Mouse (Mus musculus): ENCODE measurements around the gene Gm3417. TPM values are rescaled to one million over a fixed set of nuclear protein-coding genes. Genes with fewer than 3 reads are reported as not detected.
A peak's percentile ranks its signal among the peaks of the same experiment; 100 is the strongest.
"Not testable (repeated sequence)": the region's sequence is repeated elsewhere in the genome, so short reads cannot be mapped to it uniquely, and the experiment has no call there.

Gene Gm3417
- polyA plus RNA-seq, 1 experiment from 2014 or later: not detected

DNA sequence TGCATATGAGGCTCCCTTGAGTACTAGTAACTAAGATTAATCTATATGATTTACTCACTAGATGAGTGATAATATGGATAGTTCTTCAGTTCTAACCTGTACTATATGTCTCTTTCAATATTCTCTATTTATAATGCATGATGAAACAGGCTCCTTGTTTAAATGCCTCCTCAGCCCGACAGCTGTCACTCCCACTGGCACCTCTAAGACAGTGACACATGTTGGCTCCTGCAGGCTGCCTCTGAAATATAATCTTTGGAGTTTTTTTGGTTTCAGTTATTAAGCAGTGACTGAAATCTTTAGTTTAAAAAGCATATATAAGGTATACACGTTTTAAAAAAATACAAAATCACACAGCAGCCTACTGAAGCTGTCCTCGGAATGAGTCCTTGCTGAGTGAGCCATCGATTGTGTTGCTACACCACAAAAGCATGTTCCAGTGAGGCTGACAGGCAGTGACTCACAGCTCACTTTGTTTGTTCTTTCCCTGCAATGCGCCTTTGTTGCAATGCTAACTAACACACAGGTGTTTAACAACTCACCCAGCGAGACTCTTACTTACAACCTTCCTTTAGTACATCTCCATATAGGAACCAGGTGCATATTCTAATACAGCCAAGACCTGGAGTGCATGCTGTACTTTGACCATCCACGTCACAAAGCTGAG lies 29.3 kb downstream of the Gm3417 start:
- H3K4me3 ChIP-seq: no peak overlapping the region
- no peak for ATAC-seq (replicated peaks; ENCODE audit: insufficient number of reproducible peaks, insufficient read depth, low FRiP score, low read depth)
- peaks cover 55% of the 10 kb centered on the region for H3K36me3 ChIP-seq
- WGBS: 82% methylated on average over 7 of the region's 7 CpGs
- H3K9me3 ChIP-seq (replicated peaks): no peaks in the 10 kb centered on the region
- H3K27ac ChIP-seq: no peak overlapping the region
- H3K27me3 ChIP-seq: no peaks in the 10 kb centered on the region
- no peak overlapping the region for H3K9ac ChIP-seq
- H3K4me2 ChIP-seq: no peak overlapping the region
- peaks cover 11% of the 10 kb centered on the region for H3K4me1 ChIP-seq (replicated peaks)

DNA sequence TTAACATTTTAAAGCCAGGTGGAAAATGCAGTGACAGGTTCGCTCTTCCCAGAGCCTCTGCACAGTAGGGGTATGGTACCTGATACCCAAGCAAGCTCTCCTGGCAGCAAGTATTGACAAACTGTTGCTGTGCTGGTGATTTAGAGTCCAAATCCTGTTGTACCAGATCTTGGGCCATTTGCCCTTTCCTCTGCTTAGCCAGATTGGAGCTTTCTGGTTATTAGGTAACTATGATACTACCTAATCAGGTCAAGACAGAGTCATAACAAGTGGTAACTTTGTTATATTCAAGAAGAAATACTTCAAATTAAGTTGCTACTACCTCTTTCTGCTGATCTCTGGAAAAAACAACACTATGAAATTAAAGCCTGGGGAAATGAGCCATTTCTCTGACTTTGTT lies 34.0 kb downstream of the Gm3417 start:
- 85% methylated on average over 1 of the region's 1 CpGs for WGBS
- Histone ChIP-seq H3K4me3 (0 out of 2 replicates have a peak overlapping the region, but pooled peaks have one; percentile 6), H3K4me2 (peak overlapping the region; percentile 95)

DNA sequence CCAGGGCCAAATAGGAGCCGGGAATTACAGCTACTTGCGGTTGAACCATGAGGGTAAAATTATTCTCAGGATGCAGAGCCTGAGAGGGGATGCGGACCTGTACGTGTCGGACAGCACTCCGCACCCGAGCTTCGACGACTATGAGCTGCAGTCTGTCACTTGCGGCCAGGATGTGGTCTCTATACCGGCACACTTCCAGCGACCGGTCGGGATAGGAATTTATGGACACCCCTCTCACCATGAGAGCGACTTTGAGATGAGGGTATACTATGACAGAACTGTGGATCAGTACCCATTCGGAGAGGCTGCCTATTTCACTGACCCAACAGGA lies 34.9 kb downstream of the Gm3417 start:
- Histone ChIP-seq H3K4me3 (peak overlapping the region; percentile 93), H3K4me1 (replicated peaks) (peaks cover 25% of the 10 kb centered on the region), H3K36me3 (peaks cover 15% of the 10 kb centered on the region), H3K27me3 (no peaks in the 10 kb centered on the region), H3K9ac (peak overlapping the region; percentile 91), H3K27ac (peak overlapping the region; percentile 81), H3K9me3 (replicated peaks) (no peaks in the 10 kb centered on the region), H3K4me2 (peak overlapping the region; percentile 95)
- WGBS: 19% methylated on average over 16 of the region's 16 CpGs
- ATAC-seq (replicated peaks; ENCODE audit: insufficient number of reproducible peaks, insufficient read depth, low FRiP score, low read depth): no peak

More for the DNA sequence above, 34.0 kb downstream of the Gm3417 start:
- H3K36me3 ChIP-seq: peaks cover 20% of the 10 kb centered on the region
- H3K9me3 ChIP-seq (replicated peaks): no peaks in the 10 kb centered on the region
- no peak overlapping the region for H3K27ac ChIP-seq
- H3K4me1 ChIP-seq (replicated peaks): peaks cover 25% of the 10 kb centered on the region
- H3K9ac ChIP-seq: no peak overlapping the region
- H3K27me3 ChIP-seq: no peaks in the 10 kb centered on the region
- ATAC-seq (replicated peaks; ENCODE audit: insufficient number of reproducible peaks, insufficient read depth, low FRiP score, low read depth): no peak

DNA sequence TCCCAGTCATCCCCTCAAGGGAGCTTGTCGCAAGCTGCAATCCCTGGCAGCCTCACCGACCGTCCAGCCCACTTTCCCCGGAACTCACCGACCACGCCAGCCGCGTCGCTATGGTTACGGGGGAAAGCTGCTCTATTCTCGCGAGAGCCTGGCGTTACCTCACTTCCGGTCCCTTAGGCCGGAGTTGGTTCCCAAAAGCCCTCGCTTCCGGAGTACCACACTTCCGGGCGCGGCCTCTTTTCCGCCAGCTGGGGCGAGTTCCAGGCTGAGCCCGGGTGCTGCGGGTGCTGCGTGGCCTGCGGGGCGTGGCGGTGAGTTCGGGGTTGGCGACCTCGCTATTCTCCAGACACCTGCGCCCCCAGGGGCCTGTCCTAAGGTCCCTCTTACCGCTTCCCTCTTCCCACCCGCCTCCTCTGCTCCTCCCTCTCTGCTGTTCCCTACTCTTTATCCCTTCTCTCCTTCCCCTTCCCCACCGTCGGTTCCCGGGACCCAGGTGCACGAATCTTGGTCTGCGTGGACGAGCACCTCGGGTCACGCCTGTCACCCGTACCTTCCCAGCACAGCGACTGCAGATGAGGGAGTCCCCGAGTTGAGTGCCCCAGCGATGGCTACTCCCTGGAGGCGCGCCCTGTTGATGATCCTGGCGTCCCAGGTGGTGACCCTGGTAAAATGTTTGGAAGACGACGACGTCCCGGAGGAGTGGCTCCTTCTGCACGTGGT lies 35.4 kb downstream of the Gm3417 start, which contains the start of the genes Wdr27 and 1600012H06Rik:
Wdr27 (minus strand) TSS at position 150 of the 720 bp plus-strand sequence.
1600012H06Rik (plus strand) TSS at position 176 of the 720 bp plus-strand sequence.
- Histone ChIP-seq H3K4me3 (peak within 1 kb of the TSS; percentile 93), H3K9ac (peak within 1 kb of the TSS; percentile 91), H3K9me3 (replicated peaks) (no peaks in the 10 kb centered on the region), H3K27ac (peak within 1 kb of the TSS; percentile 81), H3K27me3 (no peaks in the 10 kb centered on the region), H3K4me1 (replicated peaks) (peaks cover 25% of the 10 kb centered on the region), H3K4me2 (peak within 1 kb of the TSS; percentile 95), H3K36me3 (peaks cover 15% of the 10 kb centered on the region)
- peak; percentile 98 for ATAC-seq (replicated peaks; ENCODE audit: insufficient number of reproducible peaks, insufficient read depth, low FRiP score, low read depth)
- WGBS: under 1% methylated on average over 54 of the region's 54 CpGs

DNA sequence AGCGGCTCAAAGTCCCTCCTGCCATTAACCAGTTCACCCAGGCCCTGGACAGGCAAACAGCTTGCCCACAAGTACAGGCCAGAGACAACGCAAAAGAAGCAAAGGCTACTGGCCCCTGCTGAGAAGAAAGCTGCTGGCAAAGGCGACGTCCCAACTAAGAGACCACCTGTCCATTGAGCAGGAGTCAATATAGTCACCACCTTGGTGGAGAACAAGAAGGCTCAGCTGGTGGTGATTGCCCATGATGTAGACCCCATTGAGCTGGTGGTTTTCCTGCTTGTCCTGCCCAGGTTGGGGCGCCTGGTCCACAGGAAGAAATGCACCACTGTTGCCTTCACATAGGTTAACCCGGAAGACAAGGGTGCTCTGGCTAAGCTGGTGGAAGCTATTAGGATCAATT lies 36.4 kb downstream of the Gm3417 start:
- peaks cover 15% of the 10 kb centered on the region for H3K36me3 ChIP-seq
- peak overlapping the region; percentile 95 for H3K4me2 ChIP-seq
- H3K27ac ChIP-seq; ATAC-seq (replicated peaks; ENCODE audit: insufficient number of reproducible peaks, insufficient read depth, low FRiP score, low read depth); H3K27me3 ChIP-seq; H3K9me3 ChIP-seq (replicated peaks): not testable (repeated sequence)
- peaks cover 25% of the 10 kb centered on the region for H3K4me1 ChIP-seq (replicated peaks)
- H3K9ac ChIP-seq: peak overlapping the region; percentile 91; the same call in 1 of the 2 replicates
- WGBS: 65% methylated on average over 6 of the region's 6 CpGs
- peak overlapping the region; percentile 93 for H3K4me3 ChIP-seq

DNA sequence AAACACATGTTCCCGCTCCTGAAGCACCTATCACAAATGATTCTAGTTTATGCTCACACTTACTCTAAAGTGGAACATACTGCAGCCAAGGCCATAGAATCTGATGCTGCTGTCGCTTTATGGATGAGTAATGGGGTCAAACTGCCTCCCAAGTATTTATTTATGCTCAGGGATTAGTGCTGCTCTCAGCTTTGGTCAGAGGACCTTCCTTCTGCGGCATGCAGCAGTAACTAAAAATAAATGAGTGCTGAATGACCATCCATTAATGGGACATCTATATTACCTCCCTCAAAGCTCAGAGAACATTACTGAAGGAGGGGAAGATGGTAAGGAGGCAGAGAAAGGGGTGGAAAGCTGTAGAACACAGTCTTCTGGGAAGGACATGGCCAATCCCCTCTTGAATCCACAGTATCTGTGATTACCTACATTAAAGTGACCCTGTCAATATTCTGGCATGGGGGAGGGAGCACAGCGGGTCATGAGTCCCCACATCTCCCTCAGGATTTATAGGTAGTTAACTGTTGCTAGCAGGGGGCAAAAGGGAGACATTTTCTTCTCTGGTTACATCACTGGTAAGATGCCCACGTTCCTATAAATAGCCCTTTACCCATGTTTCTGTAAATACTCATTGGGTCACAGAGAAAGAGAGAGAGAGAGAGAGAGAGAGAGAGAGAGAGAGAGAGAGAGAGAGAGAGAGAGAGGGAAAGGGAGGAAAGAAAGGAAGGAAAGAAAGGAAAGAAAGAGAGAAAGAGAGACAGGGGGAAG lies 42.6 kb downstream of the Gm3417 start:
- H3K4me1 ChIP-seq (replicated peaks): 0 out of 2 replicates have a peak, but pooled peaks cover 2% of the 10 kb centered on the region
- ATAC-seq (replicated peaks; ENCODE audit: insufficient number of reproducible peaks, insufficient read depth, low FRiP score, low read depth): no peak
- H3K27ac ChIP-seq: no peak overlapping the region
- no peaks in the 10 kb centered on the region for H3K27me3 ChIP-seq
- H3K4me2 ChIP-seq: no peak overlapping the region
- H3K36me3 ChIP-seq: no peaks in the 10 kb centered on the region
- no peak overlapping the region for H3K4me3 ChIP-seq
- WGBS: 60% methylated on average over 5 of the region's 5 CpGs
- no peak overlapping the region for H3K9ac ChIP-seq
- no peaks in the 10 kb centered on the region for H3K9me3 ChIP-seq (replicated peaks)

DNA sequence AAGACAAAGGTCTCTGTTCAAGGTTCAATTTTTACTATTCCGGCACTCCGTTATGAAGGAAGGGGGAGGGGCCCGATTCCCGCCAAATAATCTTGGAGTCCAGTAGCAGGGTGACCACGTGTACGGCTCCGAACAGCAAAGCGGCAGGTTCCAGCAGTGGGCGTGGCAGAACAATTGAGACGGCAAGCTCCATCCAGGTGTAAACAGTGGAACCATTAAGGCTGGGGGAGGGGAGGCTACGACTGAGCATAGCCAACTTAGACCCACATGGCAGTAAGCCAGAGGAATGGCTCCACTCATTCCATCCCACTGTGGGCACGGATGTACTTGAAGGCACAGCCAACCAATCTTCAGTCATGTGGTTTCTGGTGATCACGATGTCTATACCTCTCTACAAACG lies 43.3 kb downstream of the Gm3417 start:
- H3K9me3 ChIP-seq (replicated peaks); H3K4me1 ChIP-seq (replicated peaks); H3K36me3 ChIP-seq; H3K27ac ChIP-seq; H3K9ac ChIP-seq; ATAC-seq (replicated peaks; ENCODE audit: insufficient number of reproducible peaks, insufficient read depth, low FRiP score, low read depth); H3K4me3 ChIP-seq; H3K4me2 ChIP-seq; H3K27me3 ChIP-seq: not testable (repeated sequence)
- WGBS: 75% methylated on average over 14 of the region's 14 CpGs

DNA sequence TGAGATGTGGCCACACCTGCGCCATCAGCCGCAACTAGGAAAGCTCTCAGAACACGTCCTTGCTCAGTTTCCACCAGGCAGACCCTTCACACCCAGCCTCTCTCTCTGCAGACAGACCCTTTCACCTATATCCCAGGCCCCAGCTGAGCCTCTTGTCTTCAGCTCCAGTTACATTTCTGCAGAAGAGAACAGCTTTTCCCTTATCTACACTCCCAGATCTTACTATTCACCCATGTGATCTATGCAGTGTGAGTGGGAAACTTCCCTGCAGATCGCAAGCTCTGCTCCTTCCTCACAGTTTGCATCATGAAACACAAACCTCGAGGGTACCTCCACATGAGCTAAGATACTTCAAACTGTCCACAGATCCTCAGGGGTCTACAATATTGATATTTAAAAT lies 47.1 kb downstream of the Gm3417 start:
- H3K4me1 ChIP-seq (replicated peaks): 0 out of 2 replicates have a peak, but pooled peaks cover 2% of the 10 kb centered on the region
- WGBS: 75% methylated on average over 5 of the region's 5 CpGs
- no peak for ATAC-seq (replicated peaks; ENCODE audit: insufficient number of reproducible peaks, insufficient read depth, low FRiP score, low read depth)
- H3K36me3 ChIP-seq: no peaks in the 10 kb centered on the region
- no peak overlapping the region for H3K4me3 ChIP-seq
- H3K9me3 ChIP-seq (replicated peaks): no peaks in the 10 kb centered on the region
- no peak overlapping the region for H3K4me2 ChIP-seq
- no peak overlapping the region for H3K27ac ChIP-seq
- H3K9ac ChIP-seq: no peak overlapping the region
- H3K27me3 ChIP-seq: no peaks in the 10 kb centered on the region

DNA sequence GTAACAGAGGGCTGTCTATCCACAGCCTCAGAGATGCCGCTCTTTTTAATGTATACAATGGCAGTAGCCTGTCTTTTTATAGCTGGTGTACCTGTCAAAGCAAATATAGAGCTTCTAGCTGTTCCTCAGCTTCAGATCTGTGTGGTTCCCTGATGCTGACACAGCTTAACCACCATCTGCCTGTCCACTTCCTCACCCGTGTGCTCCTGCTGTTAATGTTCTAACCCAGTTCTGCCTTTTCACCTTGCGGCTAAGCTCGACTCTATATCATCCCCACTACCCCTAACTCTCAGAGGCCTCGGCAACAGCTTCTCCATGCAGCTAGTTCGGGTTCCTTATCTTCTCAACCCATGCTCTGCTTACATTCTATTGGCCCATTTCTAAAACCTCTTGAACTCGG lies 47.9 kb downstream of the Gm3417 start:
- Histone ChIP-seq H3K4me1 (replicated peaks) (0 out of 2 replicates have a peak, but pooled peaks cover 2% of the 10 kb centered on the region), H3K9ac (no peak overlapping the region), H3K27ac (no peak overlapping the region), H3K9me3 (replicated peaks) (no peaks in the 10 kb centered on the region), H3K27me3 (no peaks in the 10 kb centered on the region), H3K36me3 (no peaks in the 10 kb centered on the region), H3K4me3 (no peak overlapping the region), H3K4me2 (no peak overlapping the region)
- ATAC-seq (replicated peaks; ENCODE audit: insufficient number of reproducible peaks, insufficient read depth, low FRiP score, low read depth): no peak
- 62% methylated on average over 7 of the region's 7 CpGs for WGBS

DNA sequence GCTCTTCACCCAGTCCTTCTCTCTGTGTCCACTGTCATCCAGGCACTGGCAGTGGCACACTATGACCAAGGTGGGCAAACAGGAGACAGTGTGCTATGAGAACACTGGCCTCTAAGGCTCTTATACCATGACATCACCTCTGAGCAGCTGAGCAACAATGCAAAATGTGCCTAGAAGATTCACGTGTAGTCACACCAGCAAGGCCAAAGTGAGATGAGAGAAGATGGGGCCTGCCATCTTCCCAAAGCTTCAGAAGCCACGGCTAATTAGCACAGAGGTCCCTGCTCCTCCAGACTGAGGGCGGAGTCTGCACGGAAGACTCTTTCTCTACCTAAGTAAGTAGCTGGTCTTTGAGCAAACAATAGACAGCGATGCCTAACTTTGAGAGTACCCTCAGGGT lies 50.0 kb downstream of the Gm3417 start:
- WGBS: 69% methylated on average over 5 of the region's 5 CpGs
- Histone ChIP-seq H3K9me3 (replicated peaks) (no peaks in the 10 kb centered on the region), H3K27ac (no peak overlapping the region), H3K36me3 (no peaks in the 10 kb centered on the region), H3K4me2 (no peak overlapping the region), H3K4me3 (no peak overlapping the region), H3K9ac (no peak overlapping the region), H3K27me3 (peaks cover 4% of the 10 kb centered on the region; the same call in 1 of the 2 replicates), H3K4me1 (replicated peaks) (0 out of 2 replicates have a peak, but pooled peaks cover 2% of the 10 kb centered on the region)
- ATAC-seq (replicated peaks; ENCODE audit: insufficient number of reproducible peaks, insufficient read depth, low FRiP score, low read depth): no peak

DNA sequence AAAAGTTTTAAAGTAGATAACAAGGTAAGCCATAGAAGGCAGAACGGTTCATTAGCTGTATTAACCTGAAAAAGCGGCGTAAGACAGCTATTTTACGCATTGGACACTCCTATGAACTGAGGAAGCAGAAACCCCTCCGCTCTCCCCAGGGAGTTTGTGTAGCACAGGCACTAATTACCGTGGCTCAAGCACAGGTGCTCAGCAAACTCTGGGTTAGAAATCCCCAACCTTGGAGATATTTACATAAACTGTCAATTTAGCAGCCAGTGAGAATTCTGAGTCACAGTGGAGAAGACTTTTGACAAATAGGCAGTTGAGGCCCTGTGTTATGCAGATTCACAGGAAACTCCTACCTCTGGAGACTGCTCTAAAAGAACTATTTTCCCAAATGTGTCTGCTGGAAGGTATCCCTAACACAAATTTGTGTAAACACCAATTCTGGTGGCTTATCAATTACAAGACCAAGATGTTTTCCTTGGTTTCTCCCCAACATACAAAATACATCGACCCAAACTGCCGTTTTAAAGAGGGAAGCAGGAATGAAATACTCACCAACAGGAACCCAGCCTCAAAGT lies 50.9 kb downstream of the Gm3417 start:
- no peaks in the 10 kb centered on the region for H3K9me3 ChIP-seq (replicated peaks)
- H3K4me3 ChIP-seq: no peak overlapping the region
- peaks cover 4% of the 10 kb centered on the region; the same call in 1 of the 2 replicates for H3K27me3 ChIP-seq
- H3K4me2 ChIP-seq: no peak overlapping the region
- no peaks in the 10 kb centered on the region for H3K36me3 ChIP-seq
- WGBS: 76% methylated on average over 8 of the region's 8 CpGs
- H3K27ac ChIP-seq: no peak overlapping the region
- ATAC-seq (replicated peaks; ENCODE audit: insufficient number of reproducible peaks, insufficient read depth, low FRiP score, low read depth): no peak
- H3K9ac ChIP-seq: no peak overlapping the region
- H3K4me1 ChIP-seq (replicated peaks): no peaks in the 10 kb centered on the region

Measured in heart, embryonic 15.5 days (tissue).